Mouse (Mus musculus): ENCODE results near the gene Dnaja2.

DNA sequence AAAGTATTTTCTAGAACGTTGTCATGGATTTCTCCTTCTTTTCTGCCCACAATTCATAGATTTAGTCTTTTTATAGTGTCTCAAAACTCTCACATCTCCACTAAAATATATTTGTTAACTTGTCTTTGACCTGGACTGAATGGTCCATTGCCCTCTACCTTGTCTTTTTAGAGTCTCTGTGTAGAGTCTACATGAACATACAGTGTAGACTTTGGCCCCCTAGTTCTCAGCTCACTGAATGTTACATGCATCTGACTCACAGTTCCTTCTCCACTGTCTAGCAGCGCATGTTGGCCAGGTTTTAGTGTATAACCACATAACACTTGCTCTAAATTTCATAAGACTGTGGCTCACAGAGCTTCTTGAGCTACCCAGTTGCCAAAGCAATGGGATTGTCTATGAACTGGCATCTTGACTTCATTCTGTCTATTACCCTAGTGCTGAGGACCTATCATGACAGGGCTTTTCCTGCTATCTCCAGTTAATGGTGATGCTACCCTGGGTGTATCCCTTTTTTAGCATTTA is 18.9 kb upstream of the Dnaja2 start:
- no peak for TF ChIP-seq CTCF (IDR thresholded peaks at IDR 0.05; ENCODE audit: extremely low read depth, insufficient read depth, insufficient read length, insufficient replicate concordance)
- TF ChIP-seq POLR2A (IDR thresholded peaks at IDR 0.05; ENCODE audit: low read depth, low read length), result no peak

Measured in spleen, adult 2 months (tissue).